Mouse (Mus musculus) neural tube, embryonic 11.5 days (tissue): ENCODE results near the gene Kdm2a. TPM values are rescaled to one million over a fixed set of nuclear protein-coding genes. Genes with fewer than 3 reads are reported as not detected.
A peak's percentile ranks its signal among the peaks of the same experiment; 100 is the strongest.

Experiments used
- ATAC-seq: fragments of 200-750 bp; cut with Nextera tagmentation; 2 replicates; pipeline ENCODE4 v1.8.0; 2017; ENCODE audit warnings: moderate number of reproducible peaks, mild to moderate bottlenecking, moderate TSS enrichment, moderate library complexity; ENCODE audit not compliant: insufficient read depth, low FRiP score, low TSS enrichment
- DNase-seq: peaks from one replicate; pipeline ENCODE4 v3.0.0-alpha.2; 2015; ENCODE audit warnings: low spot score
- H3K27ac ChIP-seq: fragments of 300-500 bp; sonication (generic); 2 replicates; pipeline ENCODE4 v1.5.1; 2014; ENCODE audit warnings: low read depth, mild to moderate bottlenecking, low read length
- H3K27me3 ChIP-seq: fragments of 300-500 bp; sonication (generic); 2 replicates; pipeline ENCODE4 v1.6.1; 2014; ENCODE audit warnings: mild to moderate bottlenecking, low read length, mixed read lengths; ENCODE audit not compliant: control insufficient read depth, insufficient read depth
- H3K36me3 ChIP-seq: fragments of 300-500 bp; sonication (generic); 2 replicates; pipeline ENCODE4 v1.6.1; 2014; ENCODE audit warnings: mild to moderate bottlenecking, low read length, moderate library complexity, mixed read lengths; ENCODE audit not compliant: control insufficient read depth, insufficient read depth
- H3K4me1 ChIP-seq: fragments of 300-500 bp; sonication (generic); 2 replicates; pipeline ENCODE4 v1.6.1; 2014; ENCODE audit warnings: low read length, mixed read lengths; ENCODE audit not compliant: control insufficient read depth, insufficient read depth
- H3K4me2 ChIP-seq: fragments of 300-500 bp; sonication (generic); 2 replicates; pipeline ENCODE4 v1.6.1; 2014; ENCODE audit warnings: low read depth, mild to moderate bottlenecking, moderate library complexity
- H3K4me3 ChIP-seq: fragments of 300-500 bp; sonication (generic); 2 replicates; pipeline ENCODE4 v1.5.1; 2014; ENCODE audit warnings: low read depth, low read length
- H3K9ac ChIP-seq: fragments of 300-500 bp; sonication (generic); 2 replicates; pipeline ENCODE4 v1.6.1; 2014; ENCODE audit warnings: mild to moderate bottlenecking, low read length
- H3K9me3 ChIP-seq: fragments of 300-500 bp; sonication (generic); 2 replicates; pipeline ENCODE4 v1.6.1; 2016; ENCODE audit warnings: low read length; ENCODE audit not compliant: control insufficient read depth
- WGBS: fragments of 180-500 bp; shearing (Covaris S2); extraction: QIAGEN DNeasy Blood & Tissue Kit; methylation state at CpG from one replicate; pipeline ENCODE4 v1.1.7; 2014; 5-methylcytosine and 5-hydroxymethylcytosine counted together
- polyA plus RNA-seq: library from polyadenylated mRNA; unstranded; fragments of >200 nt; fragmentation: Nextera tagmentation; extraction: Ambion mirVana; gene quantifications from 2 replicates; pipeline ENCODE4 v1.2.1, GENCODE M21; 2014

Gene Kdm2a
- polyA plus RNA-seq, 1 experiment from 2014 or later: 44.1 TPM

- H3K4me3 ChIP-seq: no peak overlapping the region
- 92% methylated on average over 8 of the region's 8 CpGs for WGBS
- H3K27ac ChIP-seq: no peak overlapping the region
- H3K9me3 ChIP-seq: no peaks in the 10 kb centered on the region
- peaks cover 6% of the 10 kb centered on the region for H3K4me1 ChIP-seq
- ATAC-seq (no peak), DNase-seq (no peak)
- no peak overlapping the region for H3K4me2 ChIP-seq
- no peak overlapping the region for H3K9ac ChIP-seq
- no peaks in the 10 kb centered on the region for H3K27me3 ChIP-seq
- H3K36me3 ChIP-seq: peaks cover 29% of the 10 kb centered on the region
Observed at GRCm38 (mm10) chr19:4328737-4329304, 69.3 kb downstream of the Kdm2a start.

GRCm38 (mm10) chr19:4326881-4327280 is 71.2 kb downstream of the Kdm2a start:
- Histone ChIP-seq H3K9ac (no peak overlapping the region), H3K4me3 (no peak overlapping the region), H3K9me3 (no peaks in the 10 kb centered on the region), H3K27me3 (no peaks in the 10 kb centered on the region), H3K4me1 (peaks cover 3% of the 10 kb centered on the region), H3K36me3 (peaks cover 34% of the 10 kb centered on the region), H3K27ac (no peak overlapping the region), H3K4me2 (no peak overlapping the region)
- DNase-seq (no peak), ATAC-seq (no peak)
- WGBS: 93% methylated on average over 1 of the region's 1 CpGs

- ATAC-seq: no peak
- H3K9me3 ChIP-seq: no peaks in the 10 kb centered on the region
- DNase-seq: no peak
- WGBS: 91% methylated on average over 3 of the region's 3 CpGs
- H3K4me1 ChIP-seq: no peaks in the 10 kb centered on the region
- no peak overlapping the region for H3K27ac ChIP-seq
- H3K27me3 ChIP-seq: no peaks in the 10 kb centered on the region
- H3K4me3 ChIP-seq: no peak overlapping the region
- H3K9ac ChIP-seq: no peak overlapping the region
- H3K4me2 ChIP-seq: no peak overlapping the region
- peaks cover 37% of the 10 kb centered on the region for H3K36me3 ChIP-seq
Observed at GRCm38 (mm10) chr19:4326106-4326505, 72.0 kb downstream of the Kdm2a start.

GRCm38 (mm10) chr19:4322134-4322533 is 76.0 kb downstream of the Kdm2a start:
- H3K4me3 ChIP-seq: no peak overlapping the region
- H3K27ac ChIP-seq: no peak overlapping the region
- H3K9ac ChIP-seq: no peak overlapping the region
- H3K4me2 ChIP-seq: no peak overlapping the region
- no peak for ATAC-seq
- H3K36me3 ChIP-seq: peaks cover 53% of the 10 kb centered on the region
- DNase-seq: no peak
- H3K9me3 ChIP-seq: no peaks in the 10 kb centered on the region
- H3K4me1 ChIP-seq: no peaks in the 10 kb centered on the region
- no peaks in the 10 kb centered on the region for H3K27me3 ChIP-seq
- WGBS: 93% methylated on average over 3 of the region's 3 CpGs

GRCm38 (mm10) chr19:4321622-4322021 is 76.5 kb downstream of the Kdm2a start:
- Histone ChIP-seq H3K9ac (no peak overlapping the region), H3K4me2 (no peak overlapping the region), H3K27ac (no peak overlapping the region), H3K9me3 (no peaks in the 10 kb centered on the region), H3K4me3 (no peak overlapping the region), H3K4me1 (no peaks in the 10 kb centered on the region), H3K36me3 (peaks cover 53% of the 10 kb centered on the region), H3K27me3 (no peaks in the 10 kb centered on the region)
- ATAC-seq: no peak
- DNase-seq: no peak
- WGBS: 88% methylated on average over 1 of the region's 1 CpGs

GRCm38 (mm10) chr19:4319272-4319671 is 78.8 kb downstream of the Kdm2a start:
- Histone ChIP-seq H3K36me3 (peaks cover 36% of the 10 kb centered on the region), H3K27ac (no peak overlapping the region), H3K9me3 (no peaks in the 10 kb centered on the region), H3K4me3 (no peak overlapping the region), H3K4me1 (no peaks in the 10 kb centered on the region), H3K27me3 (no peaks in the 10 kb centered on the region), H3K4me2 (no peak overlapping the region), H3K9ac (no peak overlapping the region)
- no peak for ATAC-seq
- DNase-seq: no peak
- 88% methylated on average over 4 of the region's 4 CpGs for WGBS

- Histone ChIP-seq H3K4me2 (no peak overlapping the region), H3K27me3 (no peaks in the 10 kb centered on the region), H3K4me1 (no peaks in the 10 kb centered on the region), H3K4me3 (no peak overlapping the region), H3K27ac (no peak overlapping the region), H3K36me3 (peaks cover 32% of the 10 kb centered on the region), H3K9me3 (no peaks in the 10 kb centered on the region), H3K9ac (no peak overlapping the region)
- no peak for ATAC-seq
- WGBS: 92% methylated on average over 3 of the region's 3 CpGs
- DNase-seq: no peak
Observed at GRCm38 (mm10) chr19:4317181-4317580, 80.9 kb downstream of the Kdm2a start.

- ATAC-seq: no peak
- no peak overlapping the region for H3K27ac ChIP-seq
- H3K9me3 ChIP-seq: no peaks in the 10 kb centered on the region
- H3K27me3 ChIP-seq: no peaks in the 10 kb centered on the region
- H3K36me3 ChIP-seq: peaks cover 23% of the 10 kb centered on the region
- 85% methylated on average over 6 of the region's 6 CpGs for WGBS
- no peaks in the 10 kb centered on the region for H3K4me1 ChIP-seq
- DNase-seq: no peak
- no peak overlapping the region for H3K9ac ChIP-seq
- H3K4me2 ChIP-seq: no peak overlapping the region
- H3K4me3 ChIP-seq: no peak overlapping the region
Observed at GRCm38 (mm10) chr19:4315223-4315944, 82.7 kb downstream of the Kdm2a start.

- Histone ChIP-seq H3K27ac (no peak overlapping the region), H3K9ac (no peak overlapping the region), H3K36me3 (no peaks in the 10 kb centered on the region), H3K27me3 (no peaks in the 10 kb centered on the region), H3K4me1 (peaks cover 7% of the 10 kb centered on the region), H3K9me3 (no peaks in the 10 kb centered on the region), H3K4me3 (no peak overlapping the region), H3K4me2 (no peak overlapping the region)
- ATAC-seq (no peak), DNase-seq (peak; percentile 65)
Observed at GRCm38 (mm10) chr19:4309776-4310185, 88.3 kb downstream of the Kdm2a start.
